Mouse (Mus musculus) retina, postnatal 1 day (tissue): ENCODE measurements around the gene Slc6a20b.
"Not testable (repeated sequence)": the region's sequence is repeated elsewhere in the genome, so short reads cannot be mapped to it uniquely, and the experiment has no call there.

Experiments
- DNase-seq: peaks from one replicate; pipeline ENCODE4 v3.0.0-alpha.2; 2012

Gene Slc6a20b

DNA sequence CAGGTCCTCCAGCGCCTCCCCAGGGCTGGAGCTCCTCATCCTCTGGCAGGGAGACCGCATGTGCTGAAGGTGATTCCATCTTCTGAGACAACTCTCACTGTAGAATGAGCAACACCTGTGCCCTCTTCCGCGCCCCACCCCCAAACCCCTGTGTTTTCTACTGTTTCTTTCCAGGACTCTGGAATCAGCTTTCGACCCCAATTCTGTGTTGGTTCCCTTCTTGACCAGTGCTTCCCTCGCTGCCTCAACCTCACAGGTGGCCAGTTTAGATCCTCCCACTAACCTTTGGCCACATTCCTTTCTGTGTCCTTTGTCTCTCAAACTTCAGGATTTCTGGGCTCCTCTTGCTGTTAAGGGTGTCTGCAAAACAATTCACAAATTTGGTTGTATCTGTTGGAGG, at the start of gene Slc6a20b:
TSS of gene Slc6a20b (minus strand) at position 285 of the 400 bp plus-strand sequence.
- DNase-seq = no peak

DNA sequence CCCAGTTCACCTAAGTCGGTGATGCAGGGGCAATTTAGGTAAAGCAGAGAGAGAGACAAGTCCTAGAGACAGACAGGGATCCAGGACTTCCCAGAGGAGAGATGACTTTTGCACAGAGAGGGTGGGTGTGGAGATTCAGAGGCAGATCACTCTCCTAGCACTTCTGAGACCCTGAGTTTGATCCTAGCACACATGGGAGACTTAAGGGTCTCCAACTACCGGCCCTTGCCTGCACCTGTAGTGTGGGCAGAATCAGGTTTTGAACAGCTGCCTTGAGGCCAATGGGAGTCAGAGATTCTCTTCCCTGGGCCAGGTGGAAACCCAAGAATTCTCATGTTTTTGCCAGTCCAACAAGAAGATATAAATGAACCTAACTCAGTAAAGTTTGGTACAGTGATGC, 46.8 kb upstream of the Slc6a20b start:
- no peak for DNase-seq

DNA sequence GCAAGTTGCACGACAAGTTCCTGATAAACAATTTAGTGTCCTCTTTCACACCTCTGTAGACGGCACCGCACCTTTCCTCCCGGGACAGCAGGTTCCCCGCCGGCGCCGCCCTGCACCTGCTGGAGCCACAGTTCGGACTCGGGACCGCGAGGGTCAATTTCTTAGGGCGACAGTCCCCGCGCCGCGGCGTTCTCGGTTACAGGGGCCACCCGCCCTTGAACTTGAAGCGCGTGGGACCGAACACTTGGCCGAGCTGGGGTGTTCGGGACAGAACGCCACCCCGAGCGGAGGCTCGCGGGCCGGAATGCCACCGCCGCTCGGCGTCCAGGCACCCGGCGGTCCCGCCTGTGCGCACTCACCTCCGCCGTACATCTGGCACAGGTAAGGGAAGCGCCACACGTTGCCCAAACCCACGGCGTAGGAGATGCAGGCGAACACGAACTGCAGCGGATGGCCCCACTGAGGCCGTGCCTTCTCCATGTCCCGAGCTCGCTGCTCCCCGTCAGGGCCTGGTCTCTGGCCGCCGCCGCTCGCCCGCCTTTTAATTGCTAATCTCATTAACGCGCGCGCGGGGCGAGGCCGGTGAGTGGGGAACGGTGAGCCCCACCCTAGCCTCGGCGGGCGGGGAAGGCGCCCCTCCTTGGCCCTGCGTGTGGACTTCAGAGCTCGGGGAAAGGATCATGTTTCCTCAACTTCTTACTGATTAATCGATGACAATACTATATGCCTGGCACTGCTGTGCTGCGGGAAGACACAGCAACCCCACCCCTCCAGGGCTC, 46.2 kb upstream of the Slc6a20b start, which contains the start of the genes Ccr9 and Slc6a20a:
TSS of gene Ccr9 (plus strand) at position 113 of the 779 bp plus-strand sequence.
TSS of gene Slc6a20a (minus strand) at position 559 of the 779 bp plus-strand sequence.
- DNase-seq = peak; percentile 61

DNA sequence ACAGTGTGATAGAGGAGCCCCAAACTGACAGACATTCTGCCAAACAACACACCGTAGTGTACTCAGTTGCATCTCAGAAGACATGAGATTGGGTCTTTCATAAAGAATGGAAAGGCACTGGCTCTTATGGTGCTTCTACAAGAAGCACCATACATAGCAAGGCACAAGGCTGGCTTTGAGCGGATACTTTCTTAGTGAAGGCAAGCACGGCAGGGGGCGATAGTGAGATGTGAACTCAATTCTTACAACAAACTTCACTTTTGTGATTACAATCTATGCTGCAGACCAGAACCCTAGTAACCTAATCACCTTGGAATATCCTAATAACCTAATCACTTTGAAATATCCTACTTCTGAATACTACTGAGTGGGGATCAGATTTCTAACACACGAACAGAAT, 33.3 kb upstream of the Slc6a20b start:
- DNase-seq = peak; percentile 45

DNA sequence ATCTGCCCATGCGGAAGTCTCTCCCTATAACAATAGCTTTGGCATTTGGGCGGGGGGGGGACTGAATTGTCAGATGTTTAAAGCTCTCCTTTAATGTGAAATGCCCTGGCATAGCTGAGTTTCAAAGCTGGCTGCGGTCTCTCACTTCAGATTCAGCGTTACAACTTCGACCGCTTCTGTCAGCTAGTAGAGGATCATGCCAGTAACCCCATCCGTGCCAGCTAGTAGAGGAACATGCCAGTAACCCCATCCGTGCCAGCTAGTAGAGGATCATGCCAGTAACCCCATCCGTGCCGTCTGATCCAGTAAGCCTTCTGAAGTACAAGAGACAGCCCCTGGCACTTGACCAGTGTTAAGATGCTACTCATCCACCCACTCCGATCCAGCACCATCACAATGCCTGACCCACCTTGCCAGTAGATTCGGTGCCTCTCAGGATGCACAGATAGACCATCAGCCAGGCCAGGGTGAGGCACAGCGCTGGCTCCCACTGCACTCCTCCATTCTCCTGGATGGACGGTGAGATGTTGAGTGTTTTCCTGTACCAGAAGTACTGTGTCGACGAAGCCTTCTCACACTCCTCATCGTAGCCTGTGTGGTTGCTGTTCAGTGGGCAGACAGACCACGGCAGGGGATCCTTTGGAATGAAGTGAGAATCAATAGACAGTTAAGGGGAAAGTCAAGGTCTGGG, 27.8 kb upstream of the Slc6a20b start:
- not testable (repeated sequence) for DNase-seq

DNA sequence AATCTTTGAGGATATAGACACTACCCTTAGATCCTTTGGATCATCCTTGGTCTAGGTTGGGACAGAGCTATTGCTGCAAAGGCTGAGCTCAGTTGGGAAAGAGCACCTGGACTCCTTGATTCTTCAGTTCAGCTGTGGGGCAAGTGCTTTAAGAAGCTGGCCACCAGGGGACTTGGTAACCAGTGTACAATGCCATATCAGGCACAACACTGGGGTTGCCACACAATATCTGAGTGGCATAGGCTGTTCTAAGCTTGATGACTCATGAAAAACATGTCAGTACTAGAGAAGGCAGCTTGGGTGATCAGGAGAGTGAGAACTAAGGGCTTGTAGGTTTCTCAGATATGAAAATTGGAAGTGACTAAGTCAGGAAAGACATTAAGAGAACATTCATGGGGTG, 26.6 kb upstream of the Slc6a20b start:
- DNase-seq = no peak

DNA sequence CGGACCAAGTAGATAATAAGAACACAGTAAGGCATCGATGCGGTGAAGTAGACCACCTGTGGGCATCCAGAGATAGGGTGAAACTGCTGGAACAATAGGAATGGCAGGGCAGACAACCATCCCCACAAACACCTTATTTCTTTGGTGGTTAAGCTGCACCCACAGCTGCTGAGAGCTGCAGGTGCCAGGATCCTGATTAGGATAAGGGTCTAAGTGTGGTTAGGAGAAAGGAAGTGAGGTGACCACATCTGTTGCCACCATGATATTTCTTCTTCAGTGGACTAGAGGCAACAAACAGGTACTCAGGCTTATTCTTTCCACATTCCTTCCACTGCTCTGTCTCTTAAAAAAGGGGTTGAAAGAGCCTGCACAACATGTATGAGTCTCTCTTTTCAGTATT, 25.1 kb upstream of the Slc6a20b start:
- DNase-seq = no peak

DNA sequence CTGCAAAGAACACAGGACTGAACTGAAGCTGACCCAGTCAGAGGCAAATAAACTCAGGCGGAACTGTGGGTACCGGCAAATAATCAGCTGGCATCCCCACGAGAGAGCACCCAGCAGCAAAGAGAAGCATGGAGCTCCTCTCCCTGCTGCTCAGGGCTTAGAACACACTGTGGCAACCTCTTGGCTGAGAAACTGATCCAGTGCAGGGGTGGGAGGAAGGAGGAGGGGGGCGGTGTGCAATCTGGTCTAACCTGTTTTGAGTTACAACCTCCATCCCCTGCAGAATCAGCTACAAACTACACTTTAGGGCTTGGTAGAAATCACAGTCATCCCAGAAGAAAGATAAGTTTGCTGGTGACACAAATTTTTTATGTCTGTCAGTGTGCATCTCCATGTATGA, 19.0 kb upstream of the Slc6a20b start:
- no peak for DNase-seq

DNA sequence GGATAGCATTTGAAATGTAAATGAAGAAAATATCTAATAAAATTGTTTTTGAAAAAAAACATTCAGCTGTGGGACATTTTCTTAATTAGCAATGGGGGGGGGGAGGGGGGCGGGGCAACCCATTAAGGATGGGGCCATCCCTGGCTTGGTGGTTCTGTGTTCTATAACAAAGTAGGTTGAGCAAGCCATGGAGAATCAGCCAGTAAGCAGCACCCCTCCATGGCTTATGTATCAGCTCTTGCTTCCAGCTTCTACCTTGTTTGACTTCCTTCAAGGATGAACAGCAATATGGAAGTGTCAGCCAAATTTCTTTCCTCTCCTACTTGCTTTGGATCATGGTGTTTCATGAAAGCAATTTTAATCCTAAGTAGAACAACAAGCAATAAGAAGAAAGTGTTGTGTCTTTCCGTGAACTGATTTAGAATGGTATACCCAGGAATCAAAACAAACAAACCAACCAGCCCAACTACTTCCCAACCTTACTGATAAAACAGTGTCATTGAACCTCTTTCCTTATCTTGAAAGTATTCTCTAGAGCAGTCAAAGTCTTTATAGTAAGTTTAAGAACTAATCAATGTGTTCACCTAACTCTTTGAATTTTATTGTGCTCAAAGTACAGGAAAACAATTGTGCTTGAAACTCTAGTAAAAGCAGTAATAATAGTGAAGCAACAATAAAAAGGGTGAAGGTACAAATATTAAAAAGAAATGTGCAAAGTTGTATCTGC, 17.6 kb upstream of the Slc6a20b start:
- no peak for DNase-seq

DNA sequence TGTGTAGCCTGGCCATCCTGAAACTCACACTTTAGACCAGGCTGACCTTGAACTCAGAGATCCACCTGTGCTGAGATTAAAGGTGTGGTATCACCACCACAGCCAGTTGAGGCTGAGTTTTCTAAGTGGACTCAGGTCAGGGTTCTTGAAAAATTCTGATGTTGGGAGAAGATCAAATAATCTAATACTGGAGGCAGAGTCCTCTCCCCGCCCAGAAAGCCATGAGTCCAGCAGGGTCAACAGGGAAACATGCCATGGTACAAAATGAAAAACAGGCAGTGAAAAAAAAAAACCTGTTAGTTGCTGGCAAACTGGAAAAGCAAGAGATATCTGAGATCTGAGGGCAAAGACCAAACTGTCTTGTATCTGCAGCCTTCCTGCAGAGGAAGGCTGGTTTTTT, 7.7 kb upstream of the Slc6a20b start:
- no peak for DNase-seq

DNA sequence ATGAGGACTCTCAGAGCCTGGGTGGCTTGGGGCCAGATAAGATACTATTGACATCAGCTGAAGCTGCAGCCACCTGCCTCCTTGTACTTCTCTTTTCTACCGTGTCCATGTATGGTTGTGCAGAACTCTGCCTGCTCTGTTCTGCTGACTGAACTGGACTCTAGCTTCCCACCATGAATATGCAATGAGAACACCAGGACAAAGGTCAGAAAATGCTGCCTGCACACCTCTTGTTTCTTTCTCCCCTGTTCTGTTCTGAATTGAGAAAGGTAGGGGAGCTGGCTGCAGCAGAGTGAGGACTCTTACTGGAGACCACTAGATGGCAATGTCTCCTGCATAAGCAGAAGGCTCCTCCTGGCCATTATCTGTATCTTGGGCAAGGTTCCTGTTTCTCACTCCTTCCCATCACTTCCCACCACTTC, 6.3 kb upstream of the Slc6a20b start:
- peak; percentile 42 for DNase-seq

DNA sequence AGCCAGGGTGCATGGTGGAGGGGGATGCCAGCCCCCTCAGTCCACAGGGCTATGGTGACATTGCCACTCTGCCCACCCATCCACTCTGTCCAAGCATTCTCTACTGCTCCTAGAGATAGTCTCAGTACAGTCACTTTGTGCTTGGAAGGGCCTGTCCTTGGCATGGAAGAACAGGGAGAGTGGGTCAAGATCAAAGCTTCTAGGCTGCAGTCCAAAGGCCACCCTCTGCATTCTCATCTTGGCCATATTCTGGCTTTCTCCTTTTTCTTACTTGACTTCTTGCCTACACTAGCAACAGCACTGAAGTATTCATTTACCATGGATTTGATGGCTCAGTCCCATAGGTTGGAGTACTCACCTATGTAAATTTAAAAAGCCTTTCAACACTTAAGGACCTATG, 5.9 kb upstream of the Slc6a20b start:
- no peak for DNase-seq

DNA sequence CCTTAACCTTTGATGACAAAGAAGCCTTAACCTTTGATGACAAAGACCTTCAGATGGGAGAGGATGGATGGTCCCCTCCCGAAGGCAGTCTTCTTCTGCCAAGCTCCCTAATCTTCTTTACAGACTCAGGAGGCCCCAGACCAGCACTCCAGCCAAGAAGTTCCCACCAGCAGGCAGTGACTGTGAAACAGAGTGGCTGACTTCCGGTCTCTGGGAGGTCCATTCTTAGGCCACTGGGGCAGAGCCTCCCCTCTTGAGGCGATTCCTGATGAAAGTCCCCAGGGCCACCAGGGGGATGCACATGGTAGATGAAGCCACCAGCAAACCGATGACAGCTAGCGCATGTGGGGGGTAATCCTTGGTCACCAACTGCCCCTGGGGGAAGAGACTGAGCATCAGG, 4.4 kb upstream of the Slc6a20b start:
- no peak for DNase-seq

DNA sequence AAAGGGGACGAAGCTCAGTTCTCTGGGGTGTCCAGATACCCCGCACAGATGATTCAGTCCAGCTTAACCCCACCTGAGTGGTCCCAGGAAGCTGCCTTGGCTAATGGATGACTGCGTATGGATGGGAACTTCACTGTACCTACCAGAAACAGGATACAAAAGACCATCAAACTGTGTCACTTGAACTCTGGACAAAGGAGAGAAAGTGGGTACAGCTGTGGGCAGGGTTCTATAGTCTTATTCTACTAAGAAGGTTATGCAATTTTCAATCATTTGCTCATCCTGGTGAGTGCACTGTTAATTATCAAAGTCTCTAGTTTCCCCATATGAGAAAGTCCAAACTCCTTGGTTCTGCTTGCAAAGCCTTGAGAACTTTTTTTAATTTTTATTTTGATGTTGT, 628 bp upstream of the Slc6a20b start:
- DNase-seq = no peak

DNA sequence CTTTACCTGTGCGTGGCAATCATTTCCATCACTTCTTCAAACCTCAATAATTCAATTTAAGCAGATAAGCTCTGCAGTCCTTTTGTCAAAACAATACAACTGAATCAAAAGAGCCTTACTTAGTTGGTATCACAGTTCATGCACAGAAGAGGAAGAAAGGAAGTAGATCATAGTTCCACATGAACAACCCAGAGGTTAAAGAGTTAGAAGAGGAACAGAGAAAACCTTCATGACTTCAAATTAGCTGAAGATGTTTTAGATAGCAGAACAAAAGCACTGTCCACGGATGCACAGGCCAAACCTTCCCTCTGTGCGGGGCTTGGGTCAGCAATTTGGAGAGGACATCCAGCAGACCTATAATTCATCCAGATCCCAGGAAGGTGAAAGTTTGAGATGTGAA, 699 bp downstream of the Slc6a20b start:
- DNase-seq = no peak

DNA sequence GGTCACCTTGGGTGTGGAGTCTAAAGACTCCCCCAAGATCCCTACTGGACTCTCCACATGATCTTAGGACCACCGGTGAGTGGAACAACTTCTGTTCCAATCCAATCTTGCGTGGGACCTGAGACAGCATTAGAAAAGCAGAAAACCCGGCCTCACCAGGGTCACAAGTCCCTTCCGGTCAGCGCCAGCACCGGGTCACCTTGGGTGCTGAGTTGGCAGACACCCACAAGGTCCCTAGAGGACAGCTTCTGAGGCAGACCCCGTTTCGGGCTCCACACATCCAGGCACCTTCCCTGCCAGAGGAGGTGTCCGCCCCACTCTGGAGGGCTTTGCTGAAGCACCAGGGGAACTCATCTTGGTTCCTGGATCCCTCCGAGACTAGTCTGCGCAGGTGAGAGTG, 6.5 kb downstream of the Slc6a20b start:
- DNase-seq = no peak

DNA sequence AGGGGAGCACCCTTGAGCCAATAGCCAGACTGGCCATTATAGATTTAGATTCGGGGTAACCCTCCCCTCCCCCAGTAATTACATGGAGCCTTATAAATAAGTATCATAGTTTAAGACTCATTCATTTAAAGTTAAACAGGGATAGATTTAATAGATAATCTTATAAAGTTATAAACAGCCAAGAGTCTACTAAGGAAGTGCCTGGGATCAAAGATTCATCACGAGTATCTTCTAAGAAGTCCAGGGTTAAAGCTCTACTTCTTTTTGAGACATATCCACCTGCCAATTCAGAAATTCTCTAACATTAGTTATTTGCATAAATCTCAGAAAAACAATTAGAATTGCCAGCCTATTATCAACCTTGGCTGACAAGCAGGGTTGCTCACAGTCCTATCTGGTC, 7.6 kb downstream of the Slc6a20b start:
- DNase-seq = no peak

DNA sequence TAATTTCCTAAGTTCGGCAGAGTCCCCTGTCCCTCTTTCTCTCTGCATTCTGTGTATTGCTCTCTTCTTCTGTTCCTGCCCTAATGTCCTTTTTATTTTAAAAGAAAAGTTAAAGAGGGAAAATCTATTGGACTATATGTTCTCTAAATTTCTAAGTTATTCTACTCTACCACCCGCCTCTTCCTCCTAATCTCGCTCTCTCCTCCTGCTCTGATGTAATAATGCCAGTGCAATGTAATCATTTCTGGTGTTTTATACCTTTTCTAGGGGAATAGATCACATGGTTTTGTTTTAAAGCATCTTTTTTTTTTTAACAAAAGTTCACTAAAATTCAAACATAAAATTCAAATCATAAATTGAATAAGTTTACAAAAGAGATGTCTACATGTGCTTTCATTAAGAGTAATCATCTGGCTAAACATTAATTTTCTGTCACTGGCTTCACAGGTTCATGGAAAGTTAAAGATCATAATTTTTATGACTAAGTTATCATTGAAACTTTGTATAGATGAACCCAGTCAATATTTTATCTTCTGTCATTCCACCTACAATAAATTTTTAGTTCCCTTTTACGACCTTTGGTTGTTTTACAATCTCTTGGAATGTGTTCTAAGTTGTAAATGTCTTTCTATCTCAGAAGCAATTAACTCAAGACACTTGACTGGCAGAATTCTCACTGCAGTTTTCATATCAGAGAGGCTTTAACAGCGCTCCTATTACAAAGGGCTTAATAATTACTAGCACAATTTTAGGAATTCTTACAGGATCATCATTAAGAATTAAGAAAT, 11.9 kb downstream of the Slc6a20b start:
- DNase-seq = no peak

DNA sequence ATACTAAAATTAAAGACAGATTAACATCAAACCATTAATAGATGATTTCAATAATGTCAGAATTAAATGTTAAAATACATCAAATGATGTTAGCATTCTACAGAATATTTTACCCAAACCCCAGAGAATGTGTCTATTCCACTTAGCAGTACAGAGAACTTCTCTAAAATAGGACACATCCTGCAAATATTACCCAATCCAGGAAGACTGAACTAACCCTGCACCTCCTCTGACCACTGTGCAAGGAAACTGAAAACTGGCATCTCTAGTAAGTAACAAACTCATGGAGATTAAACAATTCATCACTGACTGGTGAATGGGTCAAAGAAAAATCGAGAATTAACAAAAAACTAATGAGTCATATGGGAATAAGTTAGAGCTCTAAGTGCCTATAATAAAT, 30.8 kb downstream of the Slc6a20b start:
- no peak for DNase-seq

DNA sequence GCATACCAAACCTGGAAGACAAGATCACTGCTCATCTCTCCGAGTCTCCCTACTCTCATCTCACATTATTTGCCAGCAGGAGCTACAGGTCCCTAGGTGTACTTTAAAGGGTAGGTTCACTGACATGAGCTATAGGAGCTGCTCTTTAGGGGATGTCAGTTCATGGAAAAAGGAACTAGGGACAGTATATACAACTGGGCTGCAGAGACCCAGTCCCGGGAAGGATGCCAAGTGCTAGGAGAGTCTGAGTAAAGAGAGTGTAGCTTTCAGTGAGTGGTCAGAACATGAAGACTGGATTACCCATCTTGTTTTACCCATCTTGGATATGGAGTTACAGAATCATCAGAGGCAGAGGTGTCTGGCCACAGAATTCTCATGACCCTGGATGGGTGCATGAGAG, 35.0 kb downstream of the Slc6a20b start:
- DNase-seq = no peak

DNA sequence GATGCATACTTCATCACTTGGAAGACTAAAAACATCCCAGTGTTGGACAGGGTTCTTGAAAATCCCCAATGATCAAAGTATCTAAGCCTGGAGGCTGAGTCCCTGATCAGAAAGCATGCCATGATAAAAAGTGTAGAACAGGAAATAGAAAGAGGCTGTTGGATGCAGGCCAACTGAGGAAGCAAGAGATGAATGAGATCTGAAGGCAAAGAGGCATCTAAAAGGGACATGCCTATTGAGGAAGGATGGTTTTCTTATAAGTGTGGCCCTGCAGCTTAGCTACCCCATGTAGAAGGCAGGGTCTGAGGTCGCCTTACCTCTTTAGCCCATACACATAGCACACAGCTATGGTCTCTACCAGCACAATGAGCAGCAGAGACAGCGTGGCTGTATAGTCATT, 35.5 kb downstream of the Slc6a20b start:
- DNase-seq = no peak

DNA sequence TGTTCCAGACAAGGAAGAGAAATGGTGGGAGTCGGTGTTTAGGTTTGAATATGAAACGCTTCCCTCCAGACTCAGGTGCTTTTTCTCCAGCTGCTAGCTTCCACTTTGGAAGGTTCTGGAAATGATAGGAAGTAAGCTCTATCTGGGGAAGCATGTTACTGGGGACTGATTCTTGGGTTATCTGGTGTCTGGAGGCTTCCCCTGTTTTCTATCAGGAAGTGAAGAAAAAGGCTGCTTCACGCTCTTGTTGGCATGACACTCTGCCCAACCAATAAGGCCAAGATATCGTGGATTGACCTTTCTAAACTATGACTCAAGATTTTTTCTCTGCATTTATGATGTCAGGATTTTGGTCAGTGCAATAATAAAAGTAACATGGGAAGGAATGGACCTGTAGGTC, 37.2 kb downstream of the Slc6a20b start:
- no peak for DNase-seq
